Mouse (Mus musculus): Measurements from ENCODE around the gene Cyp26a1. TPM values are rescaled to one million over a fixed set of nuclear protein-coding genes. Genes with fewer than 3 reads are reported as not detected.

Cyp26a1 gene
- polyA plus RNA-seq (2015; fragmentation: Illumina TruSeq; extraction: RNeasy Lipid Tissue Mini Kit (QIAGEN cat#74804); ENCODE audit: insufficient read depth, low replicate concordance), result 0.21 TPM

DNA sequence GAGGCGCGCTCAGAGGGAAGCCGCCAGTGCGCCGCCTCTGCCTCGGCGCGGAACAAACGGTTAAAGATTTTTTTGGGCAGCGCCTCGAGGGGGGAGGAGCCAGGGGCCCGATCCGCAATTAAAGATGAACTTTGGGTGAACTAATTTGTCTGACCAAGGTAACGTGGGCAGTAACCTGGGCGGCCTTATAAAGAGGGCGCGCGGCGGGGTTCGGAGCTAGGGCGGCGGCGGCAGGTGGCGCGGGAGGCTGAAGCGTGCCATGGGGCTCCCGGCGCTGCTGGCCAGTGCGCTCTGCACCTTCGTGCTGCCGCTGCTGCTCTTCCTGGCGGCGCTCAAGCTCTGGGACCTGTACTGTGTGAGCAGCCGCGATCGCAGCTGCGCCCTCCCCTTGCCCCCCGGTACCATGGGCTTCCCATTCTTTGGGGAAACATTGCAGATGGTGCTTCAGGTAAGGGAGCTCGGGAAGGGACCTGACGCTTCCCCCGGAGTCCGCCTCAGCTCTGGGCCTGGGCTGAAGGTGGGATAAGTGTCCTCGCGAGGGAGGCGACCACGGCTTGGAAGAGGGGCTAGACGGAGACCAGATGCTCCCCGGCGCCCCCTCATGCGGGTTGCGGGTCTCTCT, at the start of gene Cyp26a1:
Gene Cyp26a1 (plus strand): TSS at position 148 of the 622 bp plus-strand sequence.

GRCm38 (mm10) chr19:37685281-37685680, 12.3 kb upstream of the Cyp26a1 start, which contains the start of gene Cyp26c1:
TSS of gene Cyp26c1 (plus strand) at chr19:37685581.

Other genes starting within 250 kb of the Cyp26a1 start
- 44.7 TPM for gene Exoc6, start 147.4 kb upstream of the Cyp26a1 start, polyA plus RNA-seq (2015; fragmentation: Illumina TruSeq; extraction: RNeasy Lipid Tissue Mini Kit (QIAGEN cat#74804); ENCODE audit: insufficient read depth, low replicate concordance)
- gene Cyp26c1, start 12.2 kb upstream of the Cyp26a1 start, polyA plus RNA-seq (2015; fragmentation: Illumina TruSeq; extraction: RNeasy Lipid Tissue Mini Kit (QIAGEN cat#74804); ENCODE audit: insufficient read depth, low replicate concordance), result not detected

Measured in spleen, adult 10 weeks (tissue).